Comparison of ENCODE assay signal across 8 mouse cellular contexts in genomic region chr9:23223549-23224077, GRCm38 (mm10). TPM values are rescaled to one million over a fixed set of nuclear protein-coding genes. Genes with fewer than 3 reads are reported as not detected.
DNase-seq lines count a peak whose midpoint lies in the region; ATAC-seq and TF ChIP-seq lines count a peak whose summit lies in the region.

No protein-coding gene starts in this region.

- TF ChIP-seq POLR2A in ES-Bruce4 (IDR thresholded peaks at IDR 0.05; ENCODE audit: insufficient read depth, low read length) = no peak

- H3K27me3 ChIP-seq in heart, embryonic 16.5 days (ENCODE audit: control insufficient read depth, insufficient read depth, low read length) = peaks cover 17% of the 10 kb centered on the region
- peaks cover 13% of the 10 kb centered on the region for H3K27me3 ChIP-seq in ES-Bruce4 (ENCODE audit: control insufficient read depth, insufficient read depth, low read length, poor library complexity, severe bottlenecking)
- peaks cover 64% of the 10 kb centered on the region for H3K27me3 ChIP-seq in embryonic facial prominence, embryonic 15.5 days
- peaks cover 52% of the 10 kb centered on the region for H3K27me3 ChIP-seq in liver, embryonic 11.5 days (replicated peaks; ENCODE audit: control insufficient read depth, insufficient read depth, low read length)
- H3K27me3 ChIP-seq in stomach, embryonic 16.5 days (ENCODE audit: control insufficient read depth, insufficient read depth, low read length) = peaks cover 32% of the 10 kb centered on the region

- H3K9ac ChIP-seq in heart, embryonic 16.5 days (ENCODE audit: low read length) = peak overlapping the region; percentile 78
- peak overlapping the region; percentile 59 for H3K9ac ChIP-seq in ES-Bruce4 (ENCODE audit: low read depth, poor library complexity, severe bottlenecking)
- peak overlapping the region; percentile 51 for H3K9ac ChIP-seq in embryonic facial prominence, embryonic 15.5 days
- H3K9ac ChIP-seq in liver, embryonic 11.5 days (ENCODE audit: low read depth, low read length) = no peak overlapping the region
- peak overlapping the region; percentile 82 for H3K9ac ChIP-seq in stomach, embryonic 16.5 days (ENCODE audit: low read length)

- WGBS in heart, embryonic 16.5 days = 2% methylated on average over 29 of the region's 29 CpGs
- under 1% methylated on average over 29 of the region's 29 CpGs for WGBS in embryonic facial prominence, embryonic 15.5 days
- WGBS in liver, embryonic 11.5 days = 3% methylated on average over 29 of the region's 29 CpGs
- 2% methylated on average over 29 of the region's 29 CpGs for WGBS in stomach, embryonic 16.5 days

- H3K27ac ChIP-seq in heart, embryonic 16.5 days (ENCODE audit: low read length) = peak overlapping the region; percentile 54; the same call in 1 of the 2 replicates
- H3K27ac ChIP-seq in ES-Bruce4 (ENCODE audit: insufficient read depth, low read length) = no peak overlapping the region
- no peak overlapping the region; the same call in 1 of the 2 replicates for H3K27ac ChIP-seq in embryonic facial prominence, embryonic 15.5 days (replicated peaks)
- no peak overlapping the region for H3K27ac ChIP-seq in liver, embryonic 11.5 days (ENCODE audit: low read depth, low read length)
- H3K27ac ChIP-seq in stomach, embryonic 16.5 days (ENCODE audit: low read length) = no peak overlapping the region

- no peak for TF ChIP-seq EP300 in ES-Bruce4 (IDR thresholded peaks at IDR 0.05; ENCODE audit: insufficient read depth, low read depth, low read length)

- no peak for DNase-seq in heart, postnatal 25 days (ENCODE audit: low spot score)
- DNase-seq in liver, embryonic 11.5 days (ENCODE audit: low spot score) = no peak
- DNase-seq in thymus, postnatal 4 days = no peak
- DNase-seq in MN1 (ENCODE audit: low spot score) = no peak

- H3K4me2 ChIP-seq in heart, embryonic 16.5 days (ENCODE audit: low read depth, low read length) = peak overlapping the region; percentile 97
- peak overlapping the region; percentile 98 for H3K4me2 ChIP-seq in embryonic facial prominence, embryonic 15.5 days (replicated peaks)
- peak overlapping the region; percentile 84 for H3K4me2 ChIP-seq in liver, embryonic 11.5 days
- peak overlapping the region; percentile 90 for H3K4me2 ChIP-seq in stomach, embryonic 16.5 days (ENCODE audit: low read depth, low read length)

- H3K36me3 ChIP-seq in heart, embryonic 16.5 days (ENCODE audit: control insufficient read depth, insufficient read depth) = no peaks in the 10 kb centered on the region
- H3K36me3 ChIP-seq in ES-Bruce4 (ENCODE audit: control insufficient read depth, insufficient read depth, low read length, poor library complexity, severe bottlenecking) = no peaks in the 10 kb centered on the region
- H3K36me3 ChIP-seq in embryonic facial prominence, embryonic 15.5 days = no peaks in the 10 kb centered on the region
- H3K36me3 ChIP-seq in liver, embryonic 11.5 days (ENCODE audit: control insufficient read depth, insufficient read depth, low read length) = no peaks in the 10 kb centered on the region
- no peaks in the 10 kb centered on the region for H3K36me3 ChIP-seq in stomach, embryonic 16.5 days (ENCODE audit: control insufficient read depth, insufficient read depth, low read length)

- intact Hi-C loops in heart, postnatal 25 days (cut with DNase I) = no loop called here

- no peak for TF ChIP-seq CTCF in ES-Bruce4 (IDR thresholded peaks at IDR 0.05; ENCODE audit: low read depth, low read length)

- ATAC-seq in heart, embryonic 16.5 days (replicated peaks; ENCODE audit: extremely low read depth, insufficient read depth, low FRiP score) = no peak
- no peak for ATAC-seq in embryonic facial prominence, embryonic 15.5 days (ENCODE audit: insufficient number of reproducible peaks, low FRiP score, low TSS enrichment, low read depth)
- ATAC-seq in liver, embryonic 11.5 days (replicated peaks; ENCODE audit: low FRiP score) = no peak
- no peak for ATAC-seq in stomach, embryonic 16.5 days (ENCODE audit: insufficient read depth, low FRiP score)

- 0 out of 2 replicates have a peak, but pooled peaks cover 4% of the 10 kb centered on the region for H3K4me1 ChIP-seq in heart, embryonic 16.5 days (ENCODE audit: control insufficient read depth, insufficient read depth, low read length)
- no peaks in the 10 kb centered on the region for H3K4me1 ChIP-seq in ES-Bruce4 (ENCODE audit: control insufficient read depth, insufficient read depth, low read length)
- H3K4me1 ChIP-seq in embryonic facial prominence, embryonic 15.5 days = peaks cover 17% of the 10 kb centered on the region
- H3K4me1 ChIP-seq in liver, embryonic 11.5 days (replicated peaks; ENCODE audit: control insufficient read depth, insufficient read depth, low read length) = no peaks in the 10 kb centered on the region
- 0 out of 2 replicates have a peak, but pooled peaks cover 2% of the 10 kb centered on the region for H3K4me1 ChIP-seq in stomach, embryonic 16.5 days (ENCODE audit: control insufficient read depth, insufficient read depth, low read length)

- peak overlapping the region; percentile 70 for H3K4me3 ChIP-seq in heart, embryonic 16.5 days (ENCODE audit: low read length)
- H3K4me3 ChIP-seq in ES-Bruce4 (ENCODE audit: low read depth, low read length) = peak overlapping the region; percentile 65
- H3K4me3 ChIP-seq in embryonic facial prominence, embryonic 15.5 days (replicated peaks) = peak overlapping the region; percentile 67
- H3K4me3 ChIP-seq in liver, embryonic 11.5 days (ENCODE audit: low read depth, low read length) = peak overlapping the region; percentile 61
- H3K4me3 ChIP-seq in stomach, embryonic 16.5 days (replicated peaks; ENCODE audit: low read length) = peak overlapping the region; percentile 66

- no peaks in the 10 kb centered on the region for H3K9me3 ChIP-seq in heart, embryonic 16.5 days (replicated peaks; ENCODE audit: control insufficient read depth, low read length)
- no peaks in the 10 kb centered on the region for H3K9me3 ChIP-seq in ES-Bruce4 (replicated peaks; ENCODE audit: control insufficient read depth, insufficient read depth, low read length, poor library complexity, severe bottlenecking)
- H3K9me3 ChIP-seq in embryonic facial prominence, embryonic 15.5 days (replicated peaks) = no peaks in the 10 kb centered on the region
- H3K9me3 ChIP-seq in liver, embryonic 11.5 days (ENCODE audit: control insufficient read depth, low read length) = no peaks in the 10 kb centered on the region
- no peaks in the 10 kb centered on the region for H3K9me3 ChIP-seq in stomach, embryonic 16.5 days (replicated peaks; ENCODE audit: control insufficient read depth, low read length)

RNA-seq across cellular contexts. Expression of gene Bmper, which starts 0.7 kb away (rescaled TPM):
- 6.0 and 8.5 TPM in 2 replicates for polyA plus RNA-seq in heart, embryonic 16.5 days (2015; fragmentation: Nextera tagmentation; extraction: Ambion mirVana)
- 1 to 10 TPM; 3.6 to 5.1 TPM for total RNA-seq in heart, postnatal 25 days (2021)
- not detected in 2 replicates for polyA plus RNA-seq in ES-Bruce4 (2011; ENCODE audit: insufficient read depth, insufficient read length, low read depth, missing spikeins)
- 10.3 and 11.1 TPM in 2 replicates for polyA plus RNA-seq in embryonic facial prominence, embryonic 15.5 days (2015; fragmentation: Nextera tagmentation; extraction: Ambion mirVana)
- polyA plus RNA-seq in liver, embryonic 11.5 days (2014; fragmentation: Nextera tagmentation; extraction: Ambion mirVana) = 1.6 and 2.2 TPM in 2 replicates
- 6.1 and 6.4 TPM in 2 replicates for polyA plus RNA-seq in stomach, embryonic 16.5 days (2015; fragmentation: Nextera tagmentation; extraction: Ambion mirVana)
